Mouse (Mus musculus) limb, embryonic 15.5 days (tissue): Measurements from ENCODE around the gene Timm29. TPM values are rescaled to one million over a fixed set of nuclear protein-coding genes. Genes with fewer than 3 reads are reported as not detected.
A peak's percentile ranks its signal among the peaks of the same experiment; 100 is the strongest.

Experiments used
- ATAC-seq: fragments of 200-750 bp; cut with Nextera tagmentation; 2 replicates; pipeline ENCODE4 v1.8.0; 2017; ENCODE audit warnings: low read depth, moderate TSS enrichment; ENCODE audit not compliant: insufficient number of reproducible peaks, low FRiP score, low TSS enrichment
- H3K27ac ChIP-seq: fragments of 300-500 bp; sonication (generic); 2 replicates; pipeline ENCODE4 v1.5.1; 2015; ENCODE audit warnings: moderate library complexity, mild to moderate bottlenecking, inconsistent platforms
- H3K27me3 ChIP-seq: fragments of 300-500 bp; sonication (generic); 2 replicates; pipeline ENCODE4 v1.6.1; 2015; ENCODE audit warnings: inconsistent platforms
- H3K36me3 ChIP-seq: fragments of 300-500 bp; sonication (generic); 2 replicates; pipeline ENCODE4 v1.6.1; 2015; ENCODE audit warnings: inconsistent platforms
- H3K4me1 ChIP-seq: fragments of 300-500 bp; sonication (generic); 2 replicates; pipeline ENCODE4 v1.6.1; 2015; ENCODE audit warnings: inconsistent platforms
- H3K4me2 ChIP-seq: fragments of 300-500 bp; sonication (generic); 2 replicates; pipeline ENCODE4 v1.6.1; 2015; ENCODE audit warnings: mild to moderate bottlenecking, inconsistent platforms
- H3K4me3 ChIP-seq: fragments of 300-500 bp; sonication (generic); 2 replicates; pipeline ENCODE4 v1.5.1; 2015; ENCODE audit warnings: mild to moderate bottlenecking, inconsistent platforms
- H3K9ac ChIP-seq: fragments of 300-500 bp; sonication (generic); 2 replicates; pipeline ENCODE4 v1.6.1; 2015; ENCODE audit warnings: inconsistent platforms
- H3K9me3 ChIP-seq: fragments of 300-500 bp; sonication (generic); 2 replicates; pipeline ENCODE4 v1.6.1; 2016; ENCODE audit warnings: inconsistent platforms
- WGBS: fragments of 180-500 bp; shearing (Covaris S2); methylation state at CpG from one replicate; pipeline ENCODE4 v1.1.7; 2015; 5-methylcytosine and 5-hydroxymethylcytosine counted together
- polyA plus RNA-seq: library from polyadenylated mRNA; unstranded; fragments of >200 nt; fragmentation: Nextera tagmentation; extraction: Ambion mirVana; gene quantifications from 2 replicates; pipeline ENCODE4 v1.2.1, GENCODE M21; 2015

The Timm29 gene
- 28.3 and 31.4 TPM in 2 replicates for polyA plus RNA-seq

GRCm38 (mm10) chr9:21592703-21593121 lies at the start of gene Timm29, which contains the start of gene Yipf2:
Timm29 (plus strand) TSS chr9:21592722.
Yipf2 (minus strand) TSS chr9:21592828.
- Histone ChIP-seq H3K4me1 (peaks cover 33% of the 10 kb centered on the region), H3K4me2 (peak within 1 kb of the TSS; percentile 95), H3K36me3 (peaks cover 50% of the 10 kb centered on the region), H3K9me3 (no peaks in the 10 kb centered on the region), H3K4me3 (peak within 1 kb of the TSS; percentile 99), H3K9ac (peak within 1 kb of the TSS; percentile 95), H3K27me3 (no peaks in the 10 kb centered on the region), H3K27ac (peak within 1 kb of the TSS; percentile 88)
- 0% methylated on average over 30 of the region's 30 CpGs for WGBS
- peak; percentile 90 for ATAC-seq

DNA sequence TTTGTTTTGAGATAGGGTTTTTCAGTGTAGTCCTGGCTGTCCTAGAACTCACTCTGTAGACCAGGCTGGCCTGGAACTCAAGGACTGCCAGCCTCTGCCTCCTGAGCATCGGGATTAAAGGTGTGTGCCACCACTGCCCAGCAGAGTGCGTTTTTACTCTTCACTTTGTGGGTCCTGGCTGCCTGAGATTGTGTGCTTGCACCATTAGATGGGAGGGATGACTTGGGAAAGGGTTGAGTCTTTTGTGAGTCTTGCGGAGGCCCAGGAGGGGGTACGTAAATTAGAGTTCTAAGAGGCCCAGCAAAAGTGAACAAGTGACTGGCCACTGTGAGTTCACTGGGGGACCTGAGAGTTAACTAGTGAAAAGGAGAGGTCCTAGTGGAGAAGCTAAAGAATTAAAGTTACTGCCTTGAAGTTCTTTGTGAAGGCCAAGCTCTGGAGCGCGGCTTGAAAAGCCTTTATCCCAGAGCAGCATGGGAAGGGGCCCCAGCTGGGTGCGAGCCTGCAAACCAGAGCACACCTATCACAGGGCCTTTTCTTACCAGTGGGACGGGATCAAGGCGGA lies 47.1 kb upstream of the Timm29 start:
- H3K4me1 ChIP-seq = peaks cover 30% of the 10 kb centered on the region
- H3K27me3 ChIP-seq = no peaks in the 10 kb centered on the region
- H3K4me2 ChIP-seq = peak overlapping the region; percentile 66
- WGBS = 6% methylated on average over 9 of the region's 9 CpGs
- no peaks in the 10 kb centered on the region for H3K9me3 ChIP-seq
- peak overlapping the region; percentile 87 for H3K4me3 ChIP-seq
- peaks cover 11% of the 10 kb centered on the region for H3K36me3 ChIP-seq
- peak overlapping the region; percentile 51 for H3K9ac ChIP-seq
- H3K27ac ChIP-seq = peak overlapping the region; percentile 99
- ATAC-seq = peak; percentile 76

DNA sequence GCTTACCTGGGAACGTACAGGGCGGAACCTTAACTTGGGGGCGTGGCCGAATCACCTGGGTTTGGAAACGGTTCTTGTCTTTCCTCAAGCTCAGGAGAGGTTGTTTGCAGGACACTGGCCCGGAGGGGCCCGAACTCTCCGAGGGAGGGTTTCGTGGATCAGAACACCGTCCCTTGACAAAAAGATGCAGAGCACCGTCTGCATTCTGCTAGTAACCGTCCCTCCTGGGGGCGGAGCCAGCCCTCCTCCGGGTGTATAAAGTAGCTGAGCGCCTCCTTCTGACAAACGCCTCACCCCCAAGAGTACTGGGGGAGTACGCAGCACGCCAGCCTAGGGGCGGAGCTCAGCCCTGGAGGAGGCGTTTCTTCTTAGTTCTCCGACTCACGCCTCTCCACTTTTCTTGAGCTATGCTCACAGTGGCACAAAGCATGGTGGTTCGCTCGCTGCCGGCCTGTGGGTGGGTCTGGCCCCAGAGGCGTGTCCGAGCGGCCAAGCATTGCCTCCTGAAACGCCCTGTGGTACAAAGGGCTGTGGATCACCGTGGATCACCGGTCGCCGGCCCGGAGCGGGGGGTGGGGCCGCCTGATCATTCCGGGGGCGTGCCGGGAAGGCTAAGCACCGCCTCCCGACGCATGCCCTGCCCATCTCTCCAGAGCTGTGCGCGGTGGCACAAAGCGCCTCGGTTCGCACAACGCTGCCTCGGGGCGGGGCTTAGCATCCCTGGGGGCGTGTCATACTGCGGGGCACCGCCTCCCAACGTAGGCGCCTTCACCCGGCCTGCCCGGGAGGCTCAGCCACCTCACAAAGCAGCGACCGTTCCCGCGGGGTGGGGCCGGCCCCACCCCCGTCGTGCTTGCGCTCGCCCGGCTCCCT lies 46.4 kb upstream of the Timm29 start:
- peak overlapping the region; percentile 99 for H3K27ac ChIP-seq
- H3K9ac ChIP-seq = peak overlapping the region; percentile 99
- peak overlapping the region; percentile 87 for H3K4me3 ChIP-seq
- H3K4me1 ChIP-seq = peaks cover 32% of the 10 kb centered on the region
- H3K4me2 ChIP-seq = peak overlapping the region; percentile 66
- H3K27me3 ChIP-seq = no peaks in the 10 kb centered on the region
- WGBS = under 1% methylated on average over 67 of the region's 67 CpGs
- peaks cover 17% of the 10 kb centered on the region for H3K36me3 ChIP-seq
- no peaks in the 10 kb centered on the region for H3K9me3 ChIP-seq
- peak; percentile 95 for ATAC-seq

GRCm38 (mm10) chr9:21546789-21547074 lies 45.8 kb upstream of the Timm29 start, which contains the start of gene Carm1:
Carm1 (plus strand) TSS chr9:21546894.
- Histone ChIP-seq H3K36me3 (peaks cover 20% of the 10 kb centered on the region), H3K4me3 (peak within 1 kb of the TSS; percentile 87), H3K9me3 (no peaks in the 10 kb centered on the region), H3K27me3 (no peaks in the 10 kb centered on the region), H3K4me2 (peak within 1 kb of the TSS; percentile 66), H3K27ac (peak within 1 kb of the TSS; percentile 99), H3K4me1 (peaks cover 33% of the 10 kb centered on the region), H3K9ac (peak within 1 kb of the TSS; percentile 99)
- ATAC-seq = no peak
- WGBS = 0% methylated on average over 42 of the region's 52 CpGs

DNA sequence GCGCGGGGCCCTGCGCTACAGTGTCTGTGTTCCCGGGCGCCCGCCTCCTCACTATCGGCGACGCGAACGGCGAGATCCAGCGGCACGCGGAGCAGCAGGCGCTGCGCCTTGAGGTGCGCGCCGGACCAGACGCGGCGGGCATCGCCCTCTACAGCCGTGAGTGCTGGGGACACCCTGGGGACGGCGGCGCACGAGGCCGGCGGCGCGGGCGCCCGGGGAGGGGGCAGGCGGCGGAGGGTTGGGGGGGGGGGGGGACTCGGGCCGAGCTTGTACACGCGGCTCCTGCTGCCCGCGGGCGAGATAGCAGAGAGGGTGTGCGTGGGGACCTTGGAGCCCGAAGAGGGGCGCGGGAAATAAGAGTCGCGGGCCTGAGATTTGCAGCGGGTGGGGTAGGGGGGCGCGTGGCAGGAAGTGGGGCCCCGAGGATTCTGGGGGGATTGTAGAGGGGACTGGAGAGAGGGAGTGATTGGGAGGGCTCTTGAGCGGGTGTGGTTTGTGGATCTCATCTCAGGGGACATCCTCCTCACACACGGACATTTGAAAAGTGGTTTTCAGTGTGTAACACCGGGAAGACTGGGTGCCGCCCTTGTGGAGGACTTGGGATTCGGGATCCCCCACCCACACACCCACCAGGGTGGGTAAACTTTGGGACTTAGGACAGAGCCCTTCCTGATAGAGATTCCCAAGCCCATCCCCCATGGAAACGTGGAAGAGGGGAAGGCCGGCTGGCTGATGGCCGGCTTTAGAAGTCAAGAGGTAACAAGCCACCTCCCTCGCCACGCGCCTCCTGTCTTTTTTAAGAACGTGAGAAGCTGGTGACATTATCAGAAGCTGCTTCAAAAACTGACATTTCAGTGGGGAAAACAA lies 45.2 kb upstream of the Timm29 start:
- H3K27me3 ChIP-seq = no peaks in the 10 kb centered on the region
- peak overlapping the region; percentile 99 for H3K27ac ChIP-seq
- peak overlapping the region; percentile 99 for H3K9ac ChIP-seq
- H3K36me3 ChIP-seq = peaks cover 22% of the 10 kb centered on the region
- H3K9me3 ChIP-seq = no peaks in the 10 kb centered on the region
- peaks cover 33% of the 10 kb centered on the region for H3K4me1 ChIP-seq
- H3K4me3 ChIP-seq = peak overlapping the region; percentile 87
- H3K4me2 ChIP-seq = peak overlapping the region; percentile 64
- WGBS = under 1% methylated on average over 61 of the region's 66 CpGs
- no peak for ATAC-seq

- Histone ChIP-seq H3K9me3 (no peaks in the 10 kb centered on the region), H3K9ac (no peak overlapping the region), H3K27ac (no peak overlapping the region), H3K36me3 (peaks cover 32% of the 10 kb centered on the region), H3K27me3 (no peaks in the 10 kb centered on the region), H3K4me3 (no peak overlapping the region), H3K4me2 (no peak overlapping the region), H3K4me1 (peaks cover 20% of the 10 kb centered on the region)
- 95% methylated on average over 2 of the region's 2 CpGs for WGBS
- ATAC-seq = no peak
Observed at GRCm38 (mm10) chr9:21551049-21551448, 41.5 kb upstream of the Timm29 start.

DNA sequence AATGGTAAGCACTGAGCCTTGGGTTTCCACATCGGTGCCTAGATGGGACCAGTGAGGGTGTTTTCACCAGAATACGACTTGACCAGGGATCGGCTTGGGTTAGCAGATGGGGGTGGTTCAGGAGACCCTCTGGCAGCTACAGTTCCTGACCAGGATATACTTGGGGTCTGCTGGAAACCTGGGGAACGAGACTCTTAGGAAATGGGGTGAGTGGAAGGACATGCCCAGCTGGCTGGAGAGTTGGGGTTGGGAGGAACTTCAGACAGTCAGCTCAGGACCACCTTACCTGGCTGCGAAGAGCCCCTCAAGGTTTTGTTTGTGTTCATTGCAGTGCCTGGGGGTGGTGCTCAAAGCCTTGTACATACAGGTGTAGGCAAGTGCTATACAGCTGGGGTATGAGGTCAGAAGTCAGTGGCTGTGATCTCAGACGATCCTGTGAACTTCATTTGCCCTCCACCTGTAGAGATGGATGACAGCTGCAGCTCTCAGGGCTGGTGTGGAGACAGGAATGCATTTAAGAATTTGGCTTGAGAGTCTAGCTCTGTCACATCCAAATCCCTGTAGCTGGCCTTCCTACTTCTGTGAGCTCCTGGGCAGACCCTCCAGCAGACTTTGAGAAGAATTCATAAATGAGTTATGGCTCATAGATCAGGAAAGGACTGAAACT lies 38.8 kb upstream of the Timm29 start:
- Histone ChIP-seq H3K9me3 (no peaks in the 10 kb centered on the region), H3K9ac (no peak overlapping the region), H3K36me3 (peaks cover 45% of the 10 kb centered on the region), H3K4me1 (peaks cover 11% of the 10 kb centered on the region), H3K4me2 (no peak overlapping the region), H3K27me3 (no peaks in the 10 kb centered on the region), H3K27ac (no peak overlapping the region), H3K4me3 (no peak overlapping the region)
- no peak for ATAC-seq
- 82% methylated on average over 6 of the region's 6 CpGs for WGBS

DNA sequence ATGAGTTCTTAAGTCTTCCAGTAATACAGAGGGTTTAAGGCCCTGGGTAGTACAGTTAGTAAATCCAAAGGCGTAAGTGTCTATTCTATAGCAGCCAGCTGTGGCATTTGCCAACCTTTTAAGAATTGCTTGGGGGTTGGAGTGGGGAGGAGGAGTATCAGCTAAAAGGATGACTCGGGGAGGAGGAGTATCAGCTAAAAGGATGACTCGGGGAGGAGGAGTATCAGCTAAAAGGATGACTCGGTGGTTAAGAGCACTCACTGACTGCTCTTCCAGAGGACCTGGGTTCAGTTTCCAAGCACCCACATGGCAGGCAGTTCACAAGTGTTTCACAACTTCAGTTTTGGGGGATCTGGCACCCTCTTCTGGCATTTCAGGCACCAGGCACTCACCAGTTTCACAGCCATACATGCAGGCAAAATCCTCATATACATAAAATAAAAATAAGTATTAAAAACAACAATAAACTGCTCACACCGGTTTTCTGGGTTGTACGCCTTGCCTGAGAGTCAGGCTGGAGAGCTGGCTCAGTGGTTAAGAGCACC lies 37.3 kb upstream of the Timm29 start:
- 0 out of 2 replicates have a peak, but pooled peaks cover 3% of the 10 kb centered on the region for H3K4me1 ChIP-seq
- no peak overlapping the region for H3K4me3 ChIP-seq
- no peaks in the 10 kb centered on the region for H3K27me3 ChIP-seq
- H3K9me3 ChIP-seq = no peaks in the 10 kb centered on the region
- no peak overlapping the region for H3K9ac ChIP-seq
- peaks cover 41% of the 10 kb centered on the region for H3K36me3 ChIP-seq
- H3K27ac ChIP-seq = no peak overlapping the region
- 83% methylated on average over 6 of the region's 6 CpGs for WGBS
- no peak for ATAC-seq
- H3K4me2 ChIP-seq = no peak overlapping the region

DNA sequence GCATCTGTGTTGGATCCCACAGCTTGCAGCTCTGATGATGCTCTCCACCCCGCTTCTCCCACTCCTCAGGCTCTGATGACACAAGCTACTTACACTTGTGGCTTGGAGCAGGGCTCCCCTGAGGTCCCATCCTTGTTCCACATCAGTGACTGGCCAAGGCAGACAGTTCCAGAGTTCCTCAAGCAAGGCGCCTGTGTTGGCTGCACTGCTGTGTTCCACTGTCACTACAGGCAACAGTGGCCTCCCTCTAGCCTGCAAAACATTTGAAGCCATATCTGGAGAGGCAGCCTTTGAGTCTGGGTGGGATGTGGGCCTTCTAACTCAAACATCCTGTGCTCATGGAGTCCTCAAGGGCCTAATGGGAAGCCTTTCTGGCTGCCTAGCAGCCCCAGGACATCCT lies 35.5 kb upstream of the Timm29 start:
- H3K4me3 ChIP-seq = no peak overlapping the region
- 90% methylated on average over 2 of the region's 2 CpGs for WGBS
- H3K27me3 ChIP-seq = no peaks in the 10 kb centered on the region
- no peak overlapping the region for H3K9ac ChIP-seq
- no peaks in the 10 kb centered on the region for H3K4me1 ChIP-seq
- H3K27ac ChIP-seq = no peak overlapping the region
- ATAC-seq = no peak
- H3K4me2 ChIP-seq = no peak overlapping the region
- no peaks in the 10 kb centered on the region for H3K9me3 ChIP-seq
- peaks cover 40% of the 10 kb centered on the region for H3K36me3 ChIP-seq

- no peaks in the 10 kb centered on the region for H3K9me3 ChIP-seq
- no peaks in the 10 kb centered on the region for H3K4me1 ChIP-seq
- H3K4me2 ChIP-seq = no peak overlapping the region
- H3K4me3 ChIP-seq = no peak overlapping the region
- no peak overlapping the region for H3K9ac ChIP-seq
- no peak for ATAC-seq
- 94% methylated on average over 2 of the region's 2 CpGs for WGBS
- peaks cover 37% of the 10 kb centered on the region for H3K36me3 ChIP-seq
- no peak overlapping the region for H3K27ac ChIP-seq
- H3K27me3 ChIP-seq = no peaks in the 10 kb centered on the region
Observed at GRCm38 (mm10) chr9:21557556-21557955, 35.0 kb upstream of the Timm29 start.

GRCm38 (mm10) chr9:21558366-21558765 lies 34.2 kb upstream of the Timm29 start:
- Histone ChIP-seq H3K9ac (no peak overlapping the region), H3K4me3 (no peak overlapping the region), H3K9me3 (no peaks in the 10 kb centered on the region), H3K27me3 (no peaks in the 10 kb centered on the region), H3K4me2 (no peak overlapping the region), H3K27ac (no peak overlapping the region), H3K4me1 (no peaks in the 10 kb centered on the region), H3K36me3 (peaks cover 37% of the 10 kb centered on the region)
- ATAC-seq = no peak
- 86% methylated on average over 4 of the region's 4 CpGs for WGBS
